Mouse (Mus musculus) heart, adult 2 months (tissue): ENCODE measurements at regions not wholly inside any gene's neighbourhood (a gene's known extent, or its start where the extent isn't known, plus 50 kb on each side); places are given as distances from the start of the nearest gene placed in this dataset.

Experiments
- CTCF ChIP-seq: fragments of 200-600 bp; IDR thresholded peaks from 2 replicates; pipeline ENCODE4 v1.8.1; 2022; ENCODE audit warnings: antibody characterized with exemption, mild to moderate bottlenecking, moderate library complexity
- POLR2A ChIP-seq: fragments of 200-500 bp; IDR thresholded peaks from 2 replicates; pipeline ENCODE4 v1.6.1; 2011; ENCODE audit warnings: mild to moderate bottlenecking, low read depth, low read length, control low read depth; ENCODE audit not compliant: insufficient read depth

DNA sequence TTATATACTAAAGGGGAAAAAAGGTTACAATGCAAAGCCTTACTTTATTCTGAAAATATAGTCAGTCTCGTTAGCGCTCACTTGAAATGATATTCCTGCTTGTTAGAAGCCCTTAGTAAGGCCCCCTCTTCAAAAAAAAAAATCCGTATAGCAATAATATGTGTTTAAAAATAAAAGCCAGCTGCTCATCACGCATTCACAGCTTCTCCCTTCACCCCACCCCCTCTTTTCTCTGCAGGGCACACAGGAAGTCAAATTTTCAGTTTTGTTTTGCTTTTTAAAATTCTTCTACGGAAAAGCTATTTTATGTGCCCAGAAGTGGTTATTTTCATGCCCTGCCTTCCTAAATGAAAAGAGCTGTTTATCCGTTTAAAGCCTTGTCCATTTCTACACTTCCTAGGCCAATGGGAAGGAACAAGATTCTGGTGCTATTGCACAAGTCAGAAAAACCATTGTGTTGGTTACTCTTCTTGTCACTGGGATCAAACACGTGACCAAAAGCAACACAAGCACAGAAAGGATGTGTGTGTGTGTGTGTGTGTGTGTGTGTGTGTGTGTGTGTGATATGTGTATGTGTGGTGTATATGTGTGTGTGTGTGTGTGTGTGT is 136.7 kb upstream of the Mpp6 start:
- no peak for TF ChIP-seq POLR2A
- no peak for TF ChIP-seq CTCF
